Mouse (Mus musculus): ENCODE measurements at regions not wholly inside any gene's neighbourhood (a gene's known extent, or its start where the extent isn't known, plus 50 kb on each side); places are given as distances from the start of the nearest gene placed in this dataset.

GRCm38 (mm10) chr3:71209701-71210100 lies 1202.3 kb downstream of the Otol1 start:
- DNase-seq (ENCODE audit: low spot score in 2 of 2): no peak

GRCm38 (mm10) chr3:71220379-71220778 lies 1213.0 kb downstream of the Otol1 start:
- peak in 1 of 2 experiments; percentile 21 for DNase-seq (ENCODE audit: low spot score in 2 of 2)

- peak in 1 of 2 experiments; percentile 32 for DNase-seq (ENCODE audit: low spot score in 2 of 2)
Measured at GRCm38 (mm10) chr3:71220818-71221217, 1213.4 kb downstream of the Otol1 start.
